Mouse (Mus musculus): ENCODE results near the gene Haspin.

Haspin gene

DNA sequence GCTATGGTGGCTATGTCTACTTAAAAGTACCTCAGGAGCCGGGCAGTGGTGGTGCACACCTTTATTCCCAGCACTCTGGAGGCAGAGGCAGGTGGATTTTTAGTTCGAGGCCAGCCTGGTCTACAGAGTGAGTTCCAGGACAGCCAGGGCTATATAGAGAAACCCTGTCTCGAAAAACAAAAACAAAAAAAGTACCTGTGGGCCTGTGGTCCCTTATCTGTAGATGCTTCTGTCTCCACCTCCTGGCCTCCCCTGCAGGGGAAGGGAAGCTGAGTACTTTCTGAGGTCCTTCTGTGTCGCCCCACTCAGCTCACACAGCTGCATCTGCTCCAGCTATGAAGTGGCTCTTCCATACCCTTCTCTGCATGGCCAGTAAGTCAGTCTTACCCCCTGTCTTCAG, 47.8 kb downstream of the Haspin start, which contains the start of gene Itgae:
TSS of gene Itgae (plus strand) at position 301 of the 400 bp plus-strand sequence.
- no peak for DNase-seq (ENCODE audit: low spot score in 2 of 2)

- no peak for DNase-seq (ENCODE audit: low spot score in 2 of 2)
These were observed 50.2 kb downstream of the Haspin start for GRCm38 (mm10) chr11:73087700-73088480.

All from spleen, postnatal 10 days (tissue).